In the genomic region with DNA sequence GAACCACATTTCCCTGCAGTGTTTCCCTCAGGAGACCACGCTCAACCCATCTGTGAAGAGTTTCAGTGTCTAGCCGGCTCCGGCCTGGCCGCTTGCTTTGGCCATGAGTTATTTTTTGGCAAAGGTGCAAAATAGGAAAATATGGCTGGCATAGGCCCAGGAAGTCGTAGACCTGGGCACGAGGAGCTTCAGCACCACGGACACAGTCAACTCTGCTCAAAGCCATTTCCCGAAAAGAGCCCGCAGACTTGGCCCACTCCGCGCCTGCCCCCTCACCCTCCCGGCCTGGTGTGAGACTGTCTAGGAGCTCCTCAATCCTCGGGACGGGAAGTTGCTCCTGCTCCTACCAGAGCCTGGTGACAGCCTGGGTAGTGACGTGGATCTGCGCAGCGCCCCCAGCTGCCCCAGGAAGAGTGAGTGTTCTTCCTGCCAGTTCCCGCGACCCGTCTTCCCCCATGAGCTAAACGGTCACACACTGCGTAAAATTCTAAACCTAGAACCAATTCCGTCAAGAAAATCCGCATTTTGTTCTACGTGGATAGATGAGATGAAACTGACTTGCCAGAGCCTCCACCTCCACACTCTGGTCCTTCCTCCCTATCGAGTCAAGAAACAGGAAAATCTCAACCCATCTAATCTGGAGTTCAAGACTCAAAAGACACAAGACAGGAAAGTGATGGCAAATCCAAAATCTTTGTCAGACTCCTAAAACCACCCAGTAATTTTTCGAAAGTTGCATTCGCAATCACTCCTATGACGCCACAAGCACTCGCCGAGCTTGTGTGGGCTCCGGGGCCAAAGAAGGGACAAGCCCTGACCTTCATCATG, we compare ENCODE assay signal across 8 mouse cellular contexts. TPM values are rescaled to one million over a fixed set of nuclear protein-coding genes. Genes with fewer than 3 reads are reported as not detected.
A peak's percentile ranks its signal among the peaks of the same experiment; 100 is the strongest.
DNase-seq lines count a peak whose midpoint lies in the region; ATAC-seq lines count a peak whose summit lies in the region.

No protein-coding gene starts in this region.

- 11% methylated on average over 32 of the region's 32 CpGs for WGBS in hindbrain, embryonic 13.5 days

- DNase-seq in ZHBTc4 (ENCODE audit: low read depth, low spot score), result peak; percentile 78
- DNase-seq in cerebellum, adult 8-10 months, result peak; percentile 90
- DNase-seq in frontal cortex, postnatal 10 days (ENCODE audit: low spot score in 2 of 2), result peak; percentile 20 to 27
- peak; percentile 17 to 25 for DNase-seq in layer of hippocampus, postnatal 14 days (ENCODE audit: low spot score in 2 of 2)
- peak; percentile 76 for DNase-seq in lung, postnatal 10 days
- peak; percentile 68 for DNase-seq in right cerebral cortex, adult 18-20 months

- no peaks in the 10 kb centered on the region for H3K36me3 ChIP-seq in hindbrain, embryonic 13.5 days

- no peaks in the 10 kb centered on the region for H3K9me3 ChIP-seq in hindbrain, embryonic 13.5 days

- no peaks in the 10 kb centered on the region for H3K27me3 ChIP-seq in hindbrain, embryonic 13.5 days

- peaks cover 11% of the 10 kb centered on the region for H3K4me1 ChIP-seq in hindbrain, embryonic 13.5 days (replicated peaks)

- peak overlapping the region; percentile 81 for H3K9ac ChIP-seq in hindbrain, embryonic 13.5 days

- H3K4me2 ChIP-seq in hindbrain, embryonic 13.5 days, result peak overlapping the region; percentile 78

- peak overlapping the region; percentile 85 for H3K27ac ChIP-seq in hindbrain, embryonic 13.5 days

- peak overlapping the region; percentile 69 for H3K4me3 ChIP-seq in hindbrain, embryonic 13.5 days

- peak; percentile 57; the same call in 1 of the 2 replicates for ATAC-seq in hindbrain, embryonic 13.5 days (ENCODE audit: low FRiP score)
- no peak for ATAC-seq in activated CD4-positive, CD25-positive, alpha-beta regulatory T cell, adult 4 months

RNA-seq across cellular contexts. Expression of gene Slc35g2, which starts 0.9 kb away (rescaled TPM):
- 15.4 and 16.6 TPM in 2 replicates for polyA plus RNA-seq in hindbrain, embryonic 13.5 days (2015; fragmentation: Nextera tagmentation; extraction: Ambion mirVana)
- total RNA-seq in layer of hippocampus, postnatal 14 days (2021), result 10 to 100 TPM; 11.2 to 12.0 TPM
- polyA plus RNA-seq in activated CD4-positive, CD25-positive, alpha-beta regulatory T cell, adult 4 months (2017; shearing (Covaris generic)), result under 1 TPM; 0.31 to 0.62 TPM

RNA-seq across cellular contexts. Expression of gene Nck1, which starts 24.1 kb away (rescaled TPM):
- 64.3 and 66.5 TPM in 2 replicates for polyA plus RNA-seq in hindbrain, embryonic 13.5 days (2015; fragmentation: Nextera tagmentation; extraction: Ambion mirVana)
- 10 to 100 TPM; 26.5 to 29.4 TPM for total RNA-seq in layer of hippocampus, postnatal 14 days (2021)
- polyA plus RNA-seq in activated CD4-positive, CD25-positive, alpha-beta regulatory T cell, adult 4 months (2017; shearing (Covaris generic)), result 10 to 100 TPM; 74.4 to 93.1 TPM

RNA-seq across cellular contexts. Expression of gene Stag1, which starts 27.6 kb away (rescaled TPM):
- polyA plus RNA-seq in hindbrain, embryonic 13.5 days (2015; fragmentation: Nextera tagmentation; extraction: Ambion mirVana), result 42.8 and 44.7 TPM in 2 replicates
- total RNA-seq in layer of hippocampus, postnatal 14 days (2021), result 10 to 100 TPM; 39.0 to 40.6 TPM
- polyA plus RNA-seq in activated CD4-positive, CD25-positive, alpha-beta regulatory T cell, adult 4 months (2017; shearing (Covaris generic)), result 10 to 100 TPM; 72.6 to 89.9 TPM

Comparison
In these comparisons a context has a peak if more than half of its experiments do, and no peak if none do; other contexts are left out.
1. DNase-seq: peak in every context shown above with its lines; median percentile 90 in cerebellum, adult 8-10 months; 78 in ZHBTc4; 76 in lung, postnatal 10 days; 68 in right cerebral cortex, adult 18-20 months; 24 in frontal cortex, postnatal 10 days; 21 in layer of hippocampus, postnatal 14 days.
2. RNA of gene Slc35g2, which starts 0.9 kb away (polyA plus RNA-seq): 15.4 to 16.6 TPM in hindbrain, embryonic 13.5 days; 0.31 to 0.62 TPM in activated CD4-positive, CD25-positive, alpha-beta regulatory T cell, adult 4 months; every median in the first group is over 10 times any median in the second.